Mouse (Mus musculus): ENCODE data around the gene Pp2d1. TPM values are rescaled to one million over a fixed set of nuclear protein-coding genes. Genes with fewer than 3 reads are reported as not detected.
"Not testable (repeated sequence)": the region's sequence is repeated elsewhere in the genome, so short reads cannot be mapped to it uniquely, and the experiment has no call there.

Pp2d1 gene
- polyA plus RNA-seq, 1 experiment from 2014 or later, result 0.32 TPM

DNA sequence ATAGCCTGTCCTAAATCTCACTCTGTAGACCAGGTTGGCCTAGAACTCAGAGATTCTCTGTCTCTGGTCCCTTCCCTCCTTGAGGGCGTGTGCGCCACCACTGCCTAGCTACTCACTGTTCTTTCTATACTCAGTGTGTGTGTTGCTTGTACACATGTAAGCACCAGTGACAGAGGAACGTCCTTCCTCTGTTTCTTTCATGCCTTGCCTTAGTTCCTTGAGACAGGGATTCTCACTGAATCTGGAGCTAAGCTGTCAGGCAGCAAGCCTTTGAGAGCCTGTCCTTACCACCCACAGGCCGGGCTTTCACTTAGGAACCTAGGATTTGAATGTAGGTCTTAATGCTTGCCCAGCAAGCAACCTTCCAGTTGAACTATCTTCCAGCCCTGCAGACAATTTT, 40.4 kb upstream of the Pp2d1 start:
- H3K4me2 ChIP-seq (ENCODE audit: low read length), result no peak overlapping the region
- H3K4me1 ChIP-seq (ENCODE audit: control insufficient read depth in 2 of 2, insufficient read depth in 2 of 2, low read length in 2 of 2), result peaks cover 22 to 48% of the 10 kb centered on the region in 2 experiments
- no peaks in the 10 kb centered on the region for H3K27me3 ChIP-seq (ENCODE audit: control insufficient read depth, insufficient read depth, low read length)
- no peak overlapping the region for H3K9ac ChIP-seq (ENCODE audit: low read length)
- no peak overlapping the region for H3K4me3 ChIP-seq (ENCODE audit: control insufficient read depth in 1 of 2, insufficient read depth in 1 of 2, low read depth in 1 of 2, low read length in 2 of 2)
- H3K27ac ChIP-seq (replicated peaks in 1 of 2; ENCODE audit: control insufficient read depth in 1 of 2, insufficient read depth in 1 of 2, low read depth in 2 of 2, low read length in 2 of 2), result peak overlapping the region; percentile 76 to 83
- ATAC-seq (ENCODE audit: insufficient number of reproducible peaks, insufficient read depth, low FRiP score, low read depth), result no peak
- 62% methylated on average over 4 of the region's 4 CpGs for WGBS
- no peaks in the 10 kb centered on the region for H3K9me3 ChIP-seq (ENCODE audit: control insufficient read depth, low read length)
- H3K36me3 ChIP-seq (ENCODE audit: control insufficient read depth, insufficient read depth, low read length), result no peaks in the 10 kb centered on the region

GRCm38 (mm10) chr17:53578776-53579175, 39.5 kb upstream of the Pp2d1 start:
- WGBS, result 48% methylated on average over 9 of the region's 9 CpGs
- Histone ChIP-seq H3K4me2 (ENCODE audit: low read length) (peak overlapping the region; percentile 52), H3K27me3 (ENCODE audit: control insufficient read depth, insufficient read depth, low read length) (no peaks in the 10 kb centered on the region), H3K4me1 (ENCODE audit: control insufficient read depth in 2 of 2, insufficient read depth in 2 of 2, low read length in 2 of 2) (peaks cover 16 to 40% of the 10 kb centered on the region in 2 experiments), H3K36me3 (ENCODE audit: control insufficient read depth, insufficient read depth, low read length) (no peaks in the 10 kb centered on the region), H3K9me3 (ENCODE audit: control insufficient read depth, low read length) (no peaks in the 10 kb centered on the region), H3K4me3 (ENCODE audit: control insufficient read depth in 1 of 2, insufficient read depth in 1 of 2, low read depth in 1 of 2, low read length in 2 of 2) (no peak overlapping the region), H3K9ac (ENCODE audit: low read length) (peak overlapping the region; percentile 8; the same call in 1 of the 2 replicates), H3K27ac (replicated peaks in 1 of 2; ENCODE audit: control insufficient read depth in 1 of 2, insufficient read depth in 1 of 2, low read depth in 2 of 2, low read length in 2 of 2) (peak overlapping the region; percentile 76 to 83)
- ATAC-seq (ENCODE audit: insufficient number of reproducible peaks, insufficient read depth, low FRiP score, low read depth), result peak; percentile 61; the same call in 1 of the 2 replicates

GRCm38 (mm10) chr17:53578249-53578648, 39.0 kb upstream of the Pp2d1 start:
- Histone ChIP-seq H3K9ac (ENCODE audit: low read length) (0 out of 2 replicates have a peak overlapping the region, but pooled peaks have one; percentile 8), H3K27ac (replicated peaks in 1 of 2; ENCODE audit: control insufficient read depth in 1 of 2, insufficient read depth in 1 of 2, low read depth in 2 of 2, low read length in 2 of 2) (peak overlapping the region; percentile 76 to 83; a peak in 3 of 4 replicates), H3K27me3 (ENCODE audit: control insufficient read depth, insufficient read depth, low read length) (no peaks in the 10 kb centered on the region), H3K36me3 (ENCODE audit: control insufficient read depth, insufficient read depth, low read length) (no peaks in the 10 kb centered on the region), H3K4me3 (ENCODE audit: control insufficient read depth in 1 of 2, insufficient read depth in 1 of 2, low read depth in 1 of 2, low read length in 2 of 2) (no peak overlapping the region), H3K4me1 (ENCODE audit: control insufficient read depth in 2 of 2, insufficient read depth in 2 of 2, low read length in 2 of 2) (peaks cover 16 to 42% of the 10 kb centered on the region in 2 experiments), H3K4me2 (ENCODE audit: low read length) (peak overlapping the region; percentile 52), H3K9me3 (ENCODE audit: control insufficient read depth, low read length) (no peaks in the 10 kb centered on the region)
- ATAC-seq (ENCODE audit: insufficient number of reproducible peaks, insufficient read depth, low FRiP score, low read depth), result no peak
- WGBS, result 82% methylated on average over 6 of the region's 6 CpGs

DNA sequence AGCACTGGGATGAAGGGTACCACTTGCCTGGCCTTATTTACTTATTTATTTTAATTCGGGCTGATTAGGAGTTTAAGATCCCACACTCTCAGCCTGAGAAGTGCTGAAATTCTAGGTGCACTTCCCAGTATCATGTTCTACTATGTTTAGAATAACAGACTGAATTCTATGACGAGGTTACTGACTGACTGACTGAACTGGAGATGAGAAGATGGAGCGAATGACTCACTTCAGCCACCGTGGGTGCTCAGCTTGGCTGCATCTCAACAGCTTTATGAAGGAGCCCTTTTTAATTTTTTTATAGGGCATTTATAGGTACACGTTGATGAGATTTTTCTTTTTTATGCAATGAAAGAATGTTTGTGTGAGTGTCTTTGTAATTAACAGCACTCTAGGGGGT, 38.5 kb upstream of the Pp2d1 start:
- H3K27ac ChIP-seq (replicated peaks in 1 of 2; ENCODE audit: control insufficient read depth in 1 of 2, insufficient read depth in 1 of 2, low read depth in 2 of 2, low read length in 2 of 2), result peak overlapping the region in 1 of 2 experiments; percentile 76; a peak in 2 of 4 replicates
- no peak overlapping the region for H3K4me3 ChIP-seq (ENCODE audit: control insufficient read depth in 1 of 2, insufficient read depth in 1 of 2, low read depth in 1 of 2, low read length in 2 of 2)
- H3K9me3 ChIP-seq (ENCODE audit: control insufficient read depth, low read length), result no peaks in the 10 kb centered on the region
- no peaks in the 10 kb centered on the region for H3K36me3 ChIP-seq (ENCODE audit: control insufficient read depth, insufficient read depth, low read length)
- 47% methylated on average over 5 of the region's 5 CpGs for WGBS
- H3K9ac ChIP-seq (ENCODE audit: low read length), result no peak overlapping the region
- no peak overlapping the region for H3K4me2 ChIP-seq (ENCODE audit: low read length)
- peaks cover 18 to 47% of the 10 kb centered on the region in 2 experiments for H3K4me1 ChIP-seq (ENCODE audit: control insufficient read depth in 2 of 2, insufficient read depth in 2 of 2, low read length in 2 of 2)
- ATAC-seq (ENCODE audit: insufficient number of reproducible peaks, insufficient read depth, low FRiP score, low read depth), result no peak
- H3K27me3 ChIP-seq (ENCODE audit: control insufficient read depth, insufficient read depth, low read length), result no peaks in the 10 kb centered on the region

GRCm38 (mm10) chr17:53577151-53577550, 37.9 kb upstream of the Pp2d1 start:
- ATAC-seq (ENCODE audit: insufficient number of reproducible peaks, insufficient read depth, low FRiP score, low read depth), result no peak
- Histone ChIP-seq H3K9me3 (ENCODE audit: control insufficient read depth, low read length) (no peaks in the 10 kb centered on the region), H3K4me2 (ENCODE audit: low read length) (no peak overlapping the region), H3K27ac (replicated peaks in 1 of 2; ENCODE audit: control insufficient read depth in 1 of 2, insufficient read depth in 1 of 2, low read depth in 2 of 2, low read length in 2 of 2) (no peak overlapping the region; a peak in 1 of 4 replicates), H3K4me1 (ENCODE audit: control insufficient read depth in 2 of 2, insufficient read depth in 2 of 2, low read length in 2 of 2) (peaks cover 18 to 47% of the 10 kb centered on the region in 2 experiments), H3K9ac (ENCODE audit: low read length) (no peak overlapping the region), H3K36me3 (ENCODE audit: control insufficient read depth, insufficient read depth, low read length) (no peaks in the 10 kb centered on the region), H3K4me3 (ENCODE audit: control insufficient read depth in 1 of 2, insufficient read depth in 1 of 2, low read depth in 1 of 2, low read length in 2 of 2) (no peak overlapping the region), H3K27me3 (ENCODE audit: control insufficient read depth, insufficient read depth, low read length) (no peaks in the 10 kb centered on the region)
- WGBS, result 88% methylated on average over 2 of the region's 2 CpGs

GRCm38 (mm10) chr17:53573019-53573556, 33.8 kb upstream of the Pp2d1 start:
- Histone ChIP-seq H3K4me2 (ENCODE audit: low read length) (no peak overlapping the region), H3K27ac (replicated peaks in 1 of 2; ENCODE audit: control insufficient read depth in 1 of 2, insufficient read depth in 1 of 2, low read depth in 2 of 2, low read length in 2 of 2) (peak overlapping the region in 1 of 2 experiments; percentile 27; a peak in 1 of 4 replicates), H3K36me3 (ENCODE audit: control insufficient read depth, insufficient read depth, low read length) (no peaks in the 10 kb centered on the region), H3K4me1 (ENCODE audit: control insufficient read depth in 2 of 2, insufficient read depth in 2 of 2, low read length in 2 of 2) (peaks cover 18 to 53% of the 10 kb centered on the region in 2 experiments), H3K9me3 (ENCODE audit: control insufficient read depth, low read length) (no peaks in the 10 kb centered on the region), H3K9ac (ENCODE audit: low read length) (no peak overlapping the region), H3K27me3 (ENCODE audit: control insufficient read depth, insufficient read depth, low read length) (no peaks in the 10 kb centered on the region), H3K4me3 (ENCODE audit: control insufficient read depth in 1 of 2, insufficient read depth in 1 of 2, low read depth in 1 of 2, low read length in 2 of 2) (no peak overlapping the region)
- no peak for ATAC-seq (ENCODE audit: insufficient number of reproducible peaks, insufficient read depth, low FRiP score, low read depth)
- WGBS, result 35% methylated on average over 4 of the region's 4 CpGs

- not testable (repeated sequence) for H3K27me3 ChIP-seq (ENCODE audit: control insufficient read depth, insufficient read depth, low read length)
These were observed 31.7 kb upstream of the Pp2d1 start for GRCm38 (mm10) chr17:53570932-53571331.

More at GRCm38 (mm10) chr17:53570932-53571331, 31.7 kb upstream of the Pp2d1 start:
- WGBS, result 89% methylated on average over 5 of the region's 5 CpGs
- H3K4me3 ChIP-seq (ENCODE audit: control insufficient read depth in 1 of 2, insufficient read depth in 1 of 2, low read depth in 1 of 2, low read length in 2 of 2); H3K9ac ChIP-seq (ENCODE audit: low read length); ATAC-seq (ENCODE audit: insufficient number of reproducible peaks, insufficient read depth, low FRiP score, low read depth); H3K9me3 ChIP-seq (ENCODE audit: control insufficient read depth, low read length); H3K36me3 ChIP-seq (ENCODE audit: control insufficient read depth, insufficient read depth, low read length): not testable (repeated sequence)
- Histone ChIP-seq H3K27ac (replicated peaks in 1 of 2; ENCODE audit: control insufficient read depth in 1 of 2, insufficient read depth in 1 of 2, low read depth in 2 of 2, low read length in 2 of 2) (peak overlapping the region; percentile 85 to 99), H3K4me2 (ENCODE audit: low read length) (peak overlapping the region; percentile 84; the same call in 1 of the 2 replicates), H3K4me1 (ENCODE audit: control insufficient read depth in 2 of 2, insufficient read depth in 2 of 2, low read length in 2 of 2) (peaks cover 17 to 41% of the 10 kb centered on the region in 2 experiments)
